Mouse (Mus musculus) stomach, postnatal 0 days (tissue): ENCODE results near the gene Cst13.

Experiments used
- CTCF ChIP-seq: IDR thresholded peaks from 2 replicates; pipeline ENCODE4 v1.5.1; 2016; ENCODE audit warnings: antibody characterized with exemption, low read depth, mild to moderate bottlenecking, moderate library complexity
- EP300 ChIP-seq: optimal IDR thresholded peaks from 2 replicates; pipeline ENCODE3; 2016; ENCODE audit warnings: antibody characterized with exemption

DNA sequence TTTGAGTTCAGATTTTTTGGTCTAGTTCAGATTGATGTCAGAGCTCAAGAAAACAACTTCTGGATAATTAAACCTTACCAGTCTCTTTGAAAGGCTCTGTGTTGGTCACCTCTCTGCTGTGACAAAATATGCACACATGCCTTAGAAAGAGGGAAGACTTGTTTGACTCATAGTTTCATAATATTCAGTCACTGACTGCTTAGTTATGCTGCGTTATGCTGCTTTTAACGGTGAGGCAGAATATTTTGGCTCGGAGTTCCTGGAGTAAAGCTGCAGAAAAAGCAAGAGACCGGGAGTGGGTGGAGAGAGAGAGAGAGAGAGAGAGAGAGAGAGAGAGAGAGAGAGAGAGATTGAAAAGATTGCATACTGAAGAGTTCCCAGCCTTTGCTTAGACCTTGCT, 41.1 kb downstream of the Cst13 start:
- no peak for TF ChIP-seq CTCF
- no peak for TF ChIP-seq EP300
